Mouse (Mus musculus) intestine, embryonic 14.5 days (tissue): ENCODE measurements around the gene Zfp316. TPM values are rescaled to one million over a fixed set of nuclear protein-coding genes. Genes with fewer than 3 reads are reported as not detected.
A peak's percentile ranks its signal among the peaks of the same experiment; 100 is the strongest.

Experiments
- ATAC-seq: fragments of 200-750 bp; cut with Nextera tagmentation; replicated peaks from 2 replicates; pipeline ENCODE4 v1.8.0; 2017; ENCODE audit warnings: low read depth, moderate number of reproducible peaks, moderate TSS enrichment, moderate library complexity; ENCODE audit not compliant: low FRiP score, low TSS enrichment
- DNase-seq: peaks from one replicate; pipeline ENCODE4 v3.0.0-alpha.2; 2018; ENCODE audit warnings: low spot score
- H3K27ac ChIP-seq: fragments of 300-500 bp; sonication (generic); 2 replicates; pipeline ENCODE4 v1.5.1; 2014; ENCODE audit warnings: low read depth, mild to moderate bottlenecking, control low read depth
- H3K27me3 ChIP-seq: fragments of 300-500 bp; sonication (generic); replicated peaks from 2 replicates; pipeline ENCODE4 v1.6.1; 2014; ENCODE audit warnings: low read length, control low read depth; ENCODE audit not compliant: control insufficient read depth, insufficient read depth
- H3K36me3 ChIP-seq: fragments of 300-500 bp; sonication (generic); 2 replicates; pipeline ENCODE4 v1.6.1; 2014; ENCODE audit warnings: low read length, control low read depth; ENCODE audit not compliant: control insufficient read depth, insufficient read depth
- H3K4me1 ChIP-seq: fragments of 300-500 bp; sonication (generic); replicated peaks from 2 replicates; pipeline ENCODE4 v1.6.1; 2014; ENCODE audit warnings: low read length, control low read depth, mixed read lengths; ENCODE audit not compliant: control insufficient read depth, insufficient read depth
- H3K4me2 ChIP-seq: fragments of 300-500 bp; sonication (generic); 2 replicates; pipeline ENCODE4 v1.6.1; 2014; ENCODE audit warnings: low read length
- H3K4me3 ChIP-seq: fragments of 300-500 bp; sonication (generic); 2 replicates; pipeline ENCODE4 v1.5.1; 2014; ENCODE audit warnings: low read depth, low read length, control low read depth, mixed read lengths
- H3K9ac ChIP-seq: fragments of 300-500 bp; sonication (generic); 2 replicates; pipeline ENCODE4 v1.6.1; 2014; ENCODE audit warnings: mild to moderate bottlenecking, low read length
- H3K9me3 ChIP-seq: fragments of 300-500 bp; sonication (generic); 2 replicates; pipeline ENCODE4 v1.6.1; 2016; ENCODE audit warnings: low read length, control low read depth; ENCODE audit not compliant: control insufficient read depth
- WGBS: fragments of 180-500 bp; shearing (Covaris S2); extraction: QIAGEN DNeasy Blood & Tissue Kit; methylation state at CpG from one replicate; pipeline ENCODE4 v1.1.7; 2014; 5-methylcytosine and 5-hydroxymethylcytosine counted together
- polyA plus RNA-seq: library from polyadenylated mRNA; unstranded; fragments of >200 nt; fragmentation: Nextera tagmentation; extraction: Ambion mirVana; gene quantifications from 2 replicates; pipeline ENCODE4 v1.2.1, GENCODE M21; 2014

The Zfp316 gene
- polyA plus RNA-seq, 1 experiment from 2014 or later: 2.0 TPM

GRCm38 (mm10) chr5:143292879-143293278 lies 23.1 kb upstream of the Zfp316 start:
- WGBS: 2% methylated on average over 17 of the region's 19 CpGs

GRCm38 (mm10) chr5:143289299-143289698 lies 19.5 kb upstream of the Zfp316 start:
- Histone ChIP-seq H3K4me2 (no peak overlapping the region), H3K9me3 (no peaks in the 10 kb centered on the region), H3K27me3 (peaks cover 85% of the 10 kb centered on the region), H3K36me3 (no peaks in the 10 kb centered on the region), H3K4me3 (no peak overlapping the region), H3K27ac (no peak overlapping the region), H3K4me1 (no peaks in the 10 kb centered on the region), H3K9ac (no peak overlapping the region)
- no peak for ATAC-seq
- no peak for DNase-seq
- 80% methylated on average over 9 of the region's 9 CpGs for WGBS

More at GRCm38 (mm10) chr5:143292879-143293278, 23.1 kb upstream of the Zfp316 start:
- Histone ChIP-seq H3K4me3 (peak overlapping the region; percentile 45), H3K4me1 (no peaks in the 10 kb centered on the region), H3K4me2 (peak overlapping the region; percentile 82), H3K36me3 (no peaks in the 10 kb centered on the region), H3K27ac (no peak overlapping the region), H3K9me3 (no peaks in the 10 kb centered on the region), H3K27me3 (peaks cover 66% of the 10 kb centered on the region), H3K9ac (peak overlapping the region; percentile 44)
- DNase-seq (peak; percentile 60), ATAC-seq (no peak)

- Histone ChIP-seq H3K27me3 (peaks cover 78% of the 10 kb centered on the region), H3K4me2 (peak overlapping the region; percentile 48), H3K36me3 (no peaks in the 10 kb centered on the region), H3K9ac (no peak overlapping the region), H3K4me1 (no peaks in the 10 kb centered on the region), H3K27ac (no peak overlapping the region), H3K9me3 (no peaks in the 10 kb centered on the region), H3K4me3 (peak overlapping the region; percentile 25)
- no peak for ATAC-seq
- no peak for DNase-seq
- WGBS: 11% methylated on average over 9 of the region's 9 CpGs
Measured at GRCm38 (mm10) chr5:143288378-143288911, 18.6 kb upstream of the Zfp316 start.

- Histone ChIP-seq H3K4me3 (peak overlapping the region; percentile 25), H3K4me2 (peak overlapping the region; percentile 48), H3K9ac (peak overlapping the region; percentile 14; the same call in 1 of the 2 replicates), H3K4me1 (no peaks in the 10 kb centered on the region), H3K27ac (no peak overlapping the region), H3K27me3 (peaks cover 74% of the 10 kb centered on the region), H3K36me3 (no peaks in the 10 kb centered on the region), H3K9me3 (no peaks in the 10 kb centered on the region)
- ATAC-seq (no peak), DNase-seq (peak; percentile 68)
- 3% methylated on average over 48 of the region's 48 CpGs for WGBS
Measured at GRCm38 (mm10) chr5:143287774-143288328, 18.0 kb upstream of the Zfp316 start.

GRCm38 (mm10) chr5:143284762-143285161 lies 14.9 kb upstream of the Zfp316 start:
- Histone ChIP-seq H3K4me1 (no peaks in the 10 kb centered on the region), H3K9me3 (no peaks in the 10 kb centered on the region), H3K9ac (no peak overlapping the region), H3K27me3 (peaks cover 49% of the 10 kb centered on the region), H3K4me3 (no peak overlapping the region), H3K4me2 (no peak overlapping the region), H3K27ac (no peak overlapping the region), H3K36me3 (no peaks in the 10 kb centered on the region)
- no peak for ATAC-seq
- no peak for DNase-seq
- 46% methylated on average over 6 of the region's 6 CpGs for WGBS

GRCm38 (mm10) chr5:143279247-143279646 lies 9.4 kb upstream of the Zfp316 start:
- Histone ChIP-seq H3K27me3 (0 out of 2 replicates have a peak, but pooled peaks cover 12% of the 10 kb centered on the region), H3K36me3 (no peaks in the 10 kb centered on the region), H3K27ac (no peak overlapping the region), H3K4me2 (no peak overlapping the region), H3K4me1 (no peaks in the 10 kb centered on the region), H3K4me3 (no peak overlapping the region), H3K9me3 (no peaks in the 10 kb centered on the region), H3K9ac (no peak overlapping the region)
- 45% methylated on average over 10 of the region's 10 CpGs for WGBS
- no peak for ATAC-seq
- DNase-seq: no peak

- no peak for DNase-seq
- Histone ChIP-seq H3K4me2 (no peak overlapping the region), H3K27me3 (0 out of 2 replicates have a peak, but pooled peaks cover 9% of the 10 kb centered on the region), H3K27ac (no peak overlapping the region), H3K36me3 (no peaks in the 10 kb centered on the region), H3K9ac (no peak overlapping the region), H3K4me3 (no peak overlapping the region), H3K4me1 (peaks cover 1% of the 10 kb centered on the region; the same call in 1 of the 2 replicates), H3K9me3 (no peaks in the 10 kb centered on the region)
- ATAC-seq: no peak
- WGBS: 64% methylated on average over 5 of the region's 5 CpGs
Measured at GRCm38 (mm10) chr5:143275761-143276160, 5.9 kb upstream of the Zfp316 start.

- ATAC-seq (no peak), DNase-seq (no peak)
- H3K4me2 ChIP-seq: no peak overlapping the region
- no peaks in the 10 kb centered on the region for H3K9me3 ChIP-seq
- no peak overlapping the region for H3K9ac ChIP-seq
- no peak overlapping the region for H3K4me3 ChIP-seq
- no peaks in the 10 kb centered on the region for H3K36me3 ChIP-seq
- peaks cover 6% of the 10 kb centered on the region for H3K4me1 ChIP-seq
- no peak overlapping the region for H3K27ac ChIP-seq
- 0 out of 2 replicates have a peak, but pooled peaks cover 2% of the 10 kb centered on the region for H3K27me3 ChIP-seq
- WGBS: 92% methylated on average over 16 of the region's 16 CpGs
Measured at GRCm38 (mm10) chr5:143272540-143273330, 2.9 kb upstream of the Zfp316 start.
